12 mouse cellular contexts compared by ENCODE assay signal in the genomic region with DNA sequence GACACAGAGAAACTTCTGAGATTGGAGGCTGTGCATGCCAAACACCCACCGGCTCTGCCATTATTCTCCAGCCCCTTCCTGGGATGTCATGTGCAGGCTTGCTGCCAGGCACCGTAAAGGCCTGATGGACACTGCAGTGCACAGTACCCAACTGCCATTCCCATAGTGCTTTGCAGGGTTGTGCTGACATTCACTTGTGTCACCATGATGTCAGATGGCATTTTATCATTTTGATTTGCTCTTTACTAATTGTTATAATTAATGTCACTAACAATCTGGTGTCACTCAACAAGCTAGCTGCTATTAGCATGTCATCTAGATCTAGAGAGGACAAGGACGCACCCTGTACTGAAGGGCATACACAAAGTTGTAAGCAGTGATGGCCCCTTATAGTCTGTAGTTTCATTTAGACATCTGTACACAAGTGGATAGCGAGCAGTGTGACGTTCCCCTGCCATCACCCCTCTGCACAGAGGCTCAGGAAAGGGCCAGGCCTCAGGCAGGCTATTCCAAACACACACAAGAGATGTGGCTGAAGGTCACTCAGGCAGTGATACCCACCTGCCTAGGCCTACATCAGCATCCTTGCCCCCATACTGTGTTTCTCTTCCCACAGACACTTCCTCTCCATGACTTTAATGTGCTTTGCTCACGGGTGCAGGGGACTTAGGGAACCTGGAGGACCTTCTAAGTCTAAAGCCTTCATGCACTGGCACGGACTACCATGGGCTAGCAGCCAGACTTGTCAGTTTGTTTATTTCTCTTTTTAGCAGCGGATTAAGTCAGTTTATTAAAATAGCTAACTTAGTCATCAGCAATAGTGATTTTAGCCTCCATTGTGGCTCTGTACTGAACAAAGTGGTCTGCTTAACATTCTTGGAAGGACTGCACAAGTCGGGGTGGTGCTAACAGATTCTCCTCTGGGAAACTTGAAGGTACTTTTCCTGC.
DNase-seq lines count a peak whose midpoint lies in the region; ATAC-seq and TF ChIP-seq lines count a peak whose summit lies in the region.
"Had no signal": no experiment of that assay in that cellular context is flagged by ENCODE, and none has a peak within 500 bp of the region (broad histone marks: within the 10 kb centered on the region; RNA-seq: fewer than 3 reads in every experiment).

No protein-coding gene starts in this region.

- 37% methylated on average over 9 of the region's 9 CpGs for WGBS in heart, embryonic 14.5 days
- WGBS in forebrain, postnatal 0 days, result 63% methylated on average over 9 of the region's 9 CpGs

- no peak for TF ChIP-seq CTCF in forebrain, postnatal 0 days (IDR thresholded peaks at IDR 0.05; ENCODE audit: low read depth)

- H3K9ac ChIP-seq in heart, embryonic 14.5 days (ENCODE audit: low read length), result peak overlapping the region; percentile 38; the same call in 1 of the 2 replicates
- H3K9ac ChIP-seq in forebrain, postnatal 0 days, result no peak overlapping the region
- H3K9ac ChIP-seq: embryonic facial prominence, embryonic 15.5 days had no signal

- no peak overlapping the region for H3K4me3 ChIP-seq in heart, embryonic 14.5 days (ENCODE audit: control insufficient read depth in 1 of 2, insufficient read depth in 1 of 2, low read depth in 1 of 2, low read length in 2 of 2)
- H3K4me3 ChIP-seq in forebrain, postnatal 0 days (ENCODE audit: low read depth, low read length), result no peak overlapping the region
- H3K4me3 ChIP-seq: embryonic facial prominence, embryonic 15.5 days had no signal

- H3K4me1 ChIP-seq in heart, embryonic 14.5 days (ENCODE audit: control insufficient read depth in 2 of 2, insufficient read depth in 2 of 2, low read length in 2 of 2), result peaks cover 14 to 28% of the 10 kb centered on the region in 2 experiments
- H3K4me1 ChIP-seq in forebrain, postnatal 0 days (ENCODE audit: insufficient read depth), result no peaks in the 10 kb centered on the region

- H3K4me2 ChIP-seq in heart, embryonic 14.5 days (ENCODE audit: low read length), result peak overlapping the region; percentile 18; the same call in 1 of the 2 replicates
- H3K4me2 ChIP-seq in forebrain, postnatal 0 days (ENCODE audit: low read depth), result no peak overlapping the region
- H3K4me2 ChIP-seq: embryonic facial prominence, embryonic 15.5 days; midbrain, embryonic 11.5 days had no signal

- peak; percentile 42; the same call in 1 of the 2 replicates for ATAC-seq in heart, embryonic 14.5 days (ENCODE audit: insufficient number of reproducible peaks, insufficient read depth, low FRiP score, low read depth)
- no peak for ATAC-seq in forebrain, postnatal 0 days

- peak overlapping the region; percentile 77 to 83 for H3K27ac ChIP-seq in heart, embryonic 14.5 days (replicated peaks in 1 of 2; ENCODE audit: control insufficient read depth in 1 of 2, insufficient read depth in 1 of 2, low read depth in 2 of 2, low read length in 2 of 2)
- no peak overlapping the region for H3K27ac ChIP-seq in forebrain, postnatal 0 days (ENCODE audit: low read depth, low read length)
- H3K27ac ChIP-seq: embryonic facial prominence, embryonic 15.5 days had no signal

- no peaks in the 10 kb centered on the region for H3K27me3 ChIP-seq in heart, embryonic 14.5 days (ENCODE audit: control insufficient read depth, insufficient read depth, low read length)
- H3K27me3 ChIP-seq in forebrain, postnatal 0 days (ENCODE audit: insufficient read depth, low read length), result no peaks in the 10 kb centered on the region
- H3K27me3 ChIP-seq: embryonic facial prominence, embryonic 15.5 days had no signal

- no peaks in the 10 kb centered on the region for H3K9me3 ChIP-seq in heart, embryonic 14.5 days (ENCODE audit: control insufficient read depth, low read length)
- H3K9me3 ChIP-seq in forebrain, postnatal 0 days (ENCODE audit: low read length), result no peaks in the 10 kb centered on the region
- H3K9me3 ChIP-seq: embryonic facial prominence, embryonic 15.5 days had no signal

- DNase-seq in gastrocnemius, adult 18-20 months (ENCODE audit: low spot score), result peak; percentile 73
- no peak for DNase-seq in gastrocnemius, postnatal 36 days
- DNase-seq in NIH3T3 (ENCODE audit: low read depth), result peak; percentile 94
- peak; percentile 68 for DNase-seq in lung, postnatal 14 days
- DNase-seq in right cerebral cortex, postnatal 14 days, result no peak
- no peak for DNase-seq in forebrain, postnatal 0 days
- no peak for DNase-seq in thymus, postnatal 4 days
- DNase-seq: cerebellum, adult 11-12 months; kidney, postnatal 4 days had no signal

- intact Hi-C loops in gastrocnemius, postnatal 36 days (cut with DNase I), result no loop called here

- H3K36me3 ChIP-seq in heart, embryonic 14.5 days (ENCODE audit: control insufficient read depth, insufficient read depth, low read length), result peaks cover under 1% of the 10 kb centered on the region; the same call in 1 of the 2 replicates
- peaks cover 6% of the 10 kb centered on the region; the same call in 1 of the 2 replicates for H3K36me3 ChIP-seq in forebrain, postnatal 0 days (ENCODE audit: insufficient read depth)

Comparison
In these comparisons a context has a peak if more than half of its experiments do, and no peak if none do; other contexts are left out.
1. DNase-seq: peak in gastrocnemius, adult 18-20 months (single experiment), NIH3T3 (single experiment) and lung, postnatal 14 days (single experiment); none in gastrocnemius, postnatal 36 days (0 of 2), right cerebral cortex, postnatal 14 days (single experiment), forebrain, postnatal 0 days (single experiment) and thymus, postnatal 4 days (single experiment).